Mouse (Mus musculus): ENCODE measurements at regions not wholly inside any gene's neighbourhood (a gene's known extent, or its start where the extent isn't known, plus 50 kb on each side); places are given as distances from the start of the nearest gene placed in this dataset.

GRCm38 (mm10) chr3:148559752-148560460, 430.4 kb downstream of the Adgrl2 start:
- DNase-seq (ENCODE audit: low read depth, low spot score): no peak

- no peak for DNase-seq (ENCODE audit: low read depth, low spot score)
These were observed 431.7 kb downstream of the Adgrl2 start for GRCm38 (mm10) chr3:148558592-148559157.

GRCm38 (mm10) chr3:148555324-148555723, 435.0 kb downstream of the Adgrl2 start:
- no peak for DNase-seq (ENCODE audit: low read depth, low spot score)

GRCm38 (mm10) chr3:148550716-148551115, 439.6 kb downstream of the Adgrl2 start:
- DNase-seq (ENCODE audit: low read depth, low spot score): no peak

- no peak for DNase-seq (ENCODE audit: low read depth, low spot score)
These were observed 445.4 kb downstream of the Adgrl2 start for GRCm38 (mm10) chr3:148544929-148545328.

- DNase-seq (ENCODE audit: low read depth, low spot score): no peak
These were observed 448.1 kb downstream of the Adgrl2 start for GRCm38 (mm10) chr3:148542217-148542616.

- DNase-seq (ENCODE audit: low read depth, low spot score): no peak
These were observed 452.6 kb downstream of the Adgrl2 start for GRCm38 (mm10) chr3:148537669-148538271.

GRCm38 (mm10) chr3:148529893-148530292, 460.5 kb downstream of the Adgrl2 start:
- DNase-seq (ENCODE audit: low read depth, low spot score): no peak

- no peak for DNase-seq (ENCODE audit: low read depth, low spot score)
These were observed 480.0 kb downstream of the Adgrl2 start for GRCm38 (mm10) chr3:148510381-148510780.

- no peak for DNase-seq (ENCODE audit: low read depth, low spot score)
These were observed 485.4 kb downstream of the Adgrl2 start for GRCm38 (mm10) chr3:148504928-148505327.

- DNase-seq (ENCODE audit: low read depth, low spot score): no peak
These were observed 486.9 kb downstream of the Adgrl2 start for GRCm38 (mm10) chr3:148503432-148503831.

- no peak for DNase-seq (ENCODE audit: low read depth, low spot score)
These were observed 488.6 kb downstream of the Adgrl2 start for GRCm38 (mm10) chr3:148501801-148502200.

- DNase-seq (ENCODE audit: low read depth, low spot score): no peak
These were observed 493.7 kb downstream of the Adgrl2 start for GRCm38 (mm10) chr3:148496672-148497071.

- DNase-seq (ENCODE audit: low read depth, low spot score): no peak
These were observed 499.1 kb downstream of the Adgrl2 start for GRCm38 (mm10) chr3:148491287-148491686.

GRCm38 (mm10) chr3:148489201-148489600, 501.2 kb downstream of the Adgrl2 start:
- no peak for DNase-seq (ENCODE audit: low read depth, low spot score)

GRCm38 (mm10) chr3:148487949-148488348, 502.4 kb downstream of the Adgrl2 start:
- no peak for DNase-seq (ENCODE audit: low read depth, low spot score)

GRCm38 (mm10) chr3:148475862-148476261, 514.5 kb downstream of the Adgrl2 start:
- DNase-seq (ENCODE audit: low read depth, low spot score): no peak

GRCm38 (mm10) chr3:148472943-148473444, 517.4 kb downstream of the Adgrl2 start:
- DNase-seq (ENCODE audit: low read depth, low spot score): no peak

GRCm38 (mm10) chr3:148465456-148465855, 524.9 kb downstream of the Adgrl2 start:
- no peak for DNase-seq (ENCODE audit: low read depth, low spot score)

GRCm38 (mm10) chr3:148462791-148463190, 527.6 kb downstream of the Adgrl2 start:
- no peak for DNase-seq (ENCODE audit: low read depth, low spot score)

GRCm38 (mm10) chr3:148448888-148449287, 541.5 kb downstream of the Adgrl2 start:
- DNase-seq (ENCODE audit: low read depth, low spot score): no peak

- DNase-seq (ENCODE audit: low read depth, low spot score): no peak
These were observed 541.9 kb downstream of the Adgrl2 start for GRCm38 (mm10) chr3:148448465-148448864.

GRCm38 (mm10) chr3:148446845-148447244, 543.5 kb downstream of the Adgrl2 start:
- no peak for DNase-seq (ENCODE audit: low read depth, low spot score)

Measured in WW6 (cell line).